Mouse (Mus musculus): Measurements from ENCODE around the gene Pdzd2. TPM values are rescaled to one million over a fixed set of nuclear protein-coding genes. Genes with fewer than 3 reads are reported as not detected.

Gene Pdzd2
- total RNA-seq, 2 experiments from 2014 or later: 63.9 to 67.7 TPM

DNA sequence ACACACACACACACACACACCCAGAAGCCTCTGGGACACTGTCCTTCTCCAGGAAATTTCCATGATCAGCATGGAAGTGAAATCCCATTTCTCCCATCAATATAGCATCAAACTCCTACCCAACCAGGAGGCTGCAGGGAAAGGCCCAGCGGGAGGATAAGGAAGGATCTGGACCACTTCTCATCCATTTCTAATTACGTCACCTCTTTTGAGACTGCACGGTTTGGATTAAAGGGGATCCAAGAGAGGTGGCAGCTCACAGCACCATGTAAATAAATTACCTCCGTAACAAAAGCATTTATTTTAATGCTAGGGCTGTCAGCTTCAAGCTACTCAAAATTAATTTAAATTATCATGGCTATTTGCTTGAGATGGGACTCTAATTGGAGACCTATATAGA is 146.6 kb downstream of the Pdzd2 start:
- TF ChIP-seq CTCF (conservative IDR thresholded peaks at IDR 0.05): no peak
- Histone ChIP-seq H3K4me3 (no peak overlapping the region), H3K27ac (no peak overlapping the region)
- DNase-seq (ENCODE audit: low spot score in 2 of 2): no peak

GRCm38 (mm10) chr15:12592628-12593027 is 147.1 kb downstream of the Pdzd2 start:
- TF ChIP-seq CTCF (conservative IDR thresholded peaks at IDR 0.05): no peak
- no peak for DNase-seq (ENCODE audit: low spot score in 2 of 2)
- no peak overlapping the region for H3K4me3 ChIP-seq
- no peak overlapping the region for H3K27ac ChIP-seq

DNA sequence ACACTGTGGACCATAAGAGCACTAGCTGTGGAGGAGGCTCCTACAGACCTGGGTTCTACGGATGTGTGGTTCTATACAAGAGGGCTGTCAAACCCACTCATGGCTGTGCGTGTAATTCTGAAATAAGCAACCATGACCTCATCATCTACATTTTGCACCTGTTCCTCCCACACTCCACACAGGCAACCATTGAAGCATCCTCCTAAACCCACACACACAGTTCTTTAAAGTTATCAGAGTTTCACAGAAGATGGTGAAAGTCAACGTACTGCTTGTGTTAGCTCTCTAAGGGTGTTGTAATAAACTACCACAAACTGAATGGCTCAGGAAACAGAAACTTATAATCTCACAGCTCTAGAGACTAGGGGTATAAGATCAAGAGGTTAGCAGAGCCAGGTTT is 151.1 kb downstream of the Pdzd2 start:
- no peak for TF ChIP-seq CTCF (conservative IDR thresholded peaks at IDR 0.05)

DNA sequence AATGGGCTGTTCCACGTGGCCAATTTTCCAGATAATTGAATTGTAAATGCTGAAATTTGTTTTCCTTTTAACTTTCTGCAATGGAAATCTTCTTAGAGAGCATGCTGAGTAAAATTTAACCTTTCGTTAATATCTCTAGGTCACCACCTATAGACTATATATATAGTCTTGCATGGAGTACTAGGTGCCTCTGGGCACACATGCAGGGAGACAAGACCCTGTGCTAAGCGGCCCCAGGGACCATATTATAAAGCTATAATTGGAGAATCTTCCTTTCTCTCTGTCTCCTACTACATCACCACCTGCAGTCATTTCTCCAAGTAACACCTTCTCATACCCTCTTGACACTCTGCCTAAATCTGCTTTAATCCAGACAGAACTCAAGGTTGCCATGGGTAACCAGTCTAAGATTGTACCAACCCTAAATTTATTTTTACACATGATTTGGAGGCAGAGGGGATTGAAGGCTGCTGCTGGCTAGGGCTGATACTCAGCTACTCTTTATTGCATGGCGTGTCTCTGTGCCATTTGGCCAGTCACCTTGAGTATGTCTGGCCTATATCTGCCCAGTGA is 152.8 kb downstream of the Pdzd2 start:
- Histone ChIP-seq H3K4me3 (no peak overlapping the region), H3K27ac (no peak overlapping the region)
- no peak for DNase-seq (ENCODE audit: low spot score in 2 of 2)
- TF ChIP-seq CTCF (conservative IDR thresholded peaks at IDR 0.05): no peak

More for the DNA sequence above, 151.1 kb downstream of the Pdzd2 start:
- DNase-seq (ENCODE audit: low spot score in 2 of 2): no peak
- H3K27ac ChIP-seq: no peak overlapping the region
- H3K4me3 ChIP-seq: no peak overlapping the region

- no peak overlapping the region for H3K4me3 ChIP-seq
- peak; percentile 91 for TF ChIP-seq CTCF (conservative IDR thresholded peaks at IDR 0.05)
- no peak overlapping the region for H3K27ac ChIP-seq
- DNase-seq (ENCODE audit: low spot score in 2 of 2): peak; percentile 63 to 72
These were observed 153.6 kb downstream of the Pdzd2 start for GRCm38 (mm10) chr15:12586154-12586553.

DNA sequence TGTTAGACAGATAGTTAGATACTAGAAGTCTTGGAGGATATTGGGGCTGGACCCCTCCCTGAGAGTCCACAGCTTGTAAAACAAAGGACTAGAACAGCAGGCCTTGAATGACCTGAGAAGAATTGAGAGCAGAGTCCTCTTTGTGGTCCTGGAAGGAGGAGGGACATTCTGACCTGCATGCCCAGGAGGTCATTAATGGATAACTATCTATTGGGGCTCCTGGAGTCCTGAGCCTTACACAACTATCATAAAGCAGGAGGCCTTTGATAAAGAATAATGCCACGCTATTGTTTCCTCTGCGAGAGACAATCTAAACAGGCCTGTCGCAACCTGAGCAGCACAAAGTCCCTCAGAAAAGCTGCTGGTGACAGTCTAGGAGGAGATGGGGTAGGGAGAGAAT is 156.7 kb downstream of the Pdzd2 start:
- H3K4me3 ChIP-seq: no peak overlapping the region
- no peak for TF ChIP-seq CTCF (conservative IDR thresholded peaks at IDR 0.05)
- no peak for DNase-seq (ENCODE audit: low spot score in 2 of 2)
- H3K27ac ChIP-seq: no peak overlapping the region

- Histone ChIP-seq H3K4me3 (no peak overlapping the region), H3K27ac (no peak overlapping the region)
- no peak for DNase-seq (ENCODE audit: low spot score in 2 of 2)
- TF ChIP-seq CTCF (conservative IDR thresholded peaks at IDR 0.05): no peak
These were observed 157.3 kb downstream of the Pdzd2 start for GRCm38 (mm10) chr15:12582471-12582870.

GRCm38 (mm10) chr15:12579196-12579595 is 160.5 kb downstream of the Pdzd2 start:
- H3K4me3 ChIP-seq: no peak overlapping the region
- TF ChIP-seq CTCF (conservative IDR thresholded peaks at IDR 0.05): no peak

DNA sequence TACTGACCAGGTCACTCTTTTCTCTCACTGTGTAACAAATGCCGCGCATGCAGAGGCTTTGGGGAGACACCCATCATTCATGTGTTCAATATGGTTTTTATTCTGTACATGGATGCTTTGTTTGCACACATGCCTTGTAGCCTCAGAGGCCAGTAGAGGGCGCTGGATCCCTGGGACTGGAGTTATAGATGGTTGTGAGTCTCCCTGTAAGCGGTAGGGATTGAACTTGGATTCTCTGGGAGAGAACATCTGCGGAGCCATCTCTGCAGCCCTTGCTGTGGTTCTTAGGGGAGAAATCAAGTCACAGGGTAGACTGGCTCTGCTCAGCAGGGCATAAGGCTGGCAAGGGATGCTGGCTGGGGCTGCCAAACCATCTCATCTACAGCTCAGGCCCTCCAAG is 161.4 kb downstream of the Pdzd2 start:
- peak; percentile 88 for TF ChIP-seq CTCF (conservative IDR thresholded peaks at IDR 0.05)
- DNase-seq (ENCODE audit: low spot score in 2 of 2): peak; percentile 60 to 72
- no peak overlapping the region for H3K27ac ChIP-seq
- no peak overlapping the region for H3K4me3 ChIP-seq

More at GRCm38 (mm10) chr15:12579196-12579595, 160.5 kb downstream of the Pdzd2 start:
- DNase-seq (ENCODE audit: low spot score in 2 of 2): no peak
- no peak overlapping the region for H3K27ac ChIP-seq

- H3K4me3 ChIP-seq: no peak overlapping the region
- no peak for TF ChIP-seq CTCF (conservative IDR thresholded peaks at IDR 0.05)
- no peak overlapping the region for H3K27ac ChIP-seq
- DNase-seq (ENCODE audit: low spot score in 2 of 2): no peak
These were observed 162.0 kb downstream of the Pdzd2 start for GRCm38 (mm10) chr15:12577715-12578114.

DNA sequence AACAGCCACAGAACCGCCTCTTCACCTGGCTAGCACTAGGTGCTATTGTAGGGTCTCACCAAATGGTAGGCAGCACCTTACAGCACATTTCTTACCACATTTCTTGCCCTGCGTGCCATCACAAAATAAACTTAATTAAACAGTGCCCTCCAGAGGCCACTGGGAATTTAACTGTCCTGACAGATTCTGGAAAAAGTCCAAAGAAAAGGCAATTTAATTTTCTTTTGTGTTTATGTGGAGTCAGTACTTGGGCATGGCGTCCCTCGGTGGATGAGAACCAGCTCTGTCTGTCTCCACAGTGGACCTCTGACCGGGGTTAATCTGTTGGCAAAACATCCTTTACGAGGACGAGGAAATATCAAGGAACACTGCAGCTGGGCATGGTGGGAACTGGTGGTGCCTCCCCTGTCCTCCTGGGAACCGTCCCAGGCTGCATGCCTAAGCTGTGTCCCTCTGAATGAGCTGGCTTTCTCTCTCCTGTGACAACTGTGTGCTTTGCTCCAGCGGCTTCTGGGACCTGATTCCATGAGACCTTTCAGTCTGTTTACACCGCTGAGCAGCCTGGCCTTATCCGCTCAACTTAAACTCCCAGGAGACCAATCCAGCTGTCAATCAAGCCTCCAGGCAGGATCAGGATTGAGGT is 162.5 kb downstream of the Pdzd2 start:
- no peak overlapping the region for H3K27ac ChIP-seq
- peak; percentile 41 to 57 for DNase-seq (ENCODE audit: low spot score in 2 of 2)
- peak overlapping the region; percentile 38 for H3K4me3 ChIP-seq
- peak; percentile 83 for TF ChIP-seq CTCF (conservative IDR thresholded peaks at IDR 0.05)

DNA sequence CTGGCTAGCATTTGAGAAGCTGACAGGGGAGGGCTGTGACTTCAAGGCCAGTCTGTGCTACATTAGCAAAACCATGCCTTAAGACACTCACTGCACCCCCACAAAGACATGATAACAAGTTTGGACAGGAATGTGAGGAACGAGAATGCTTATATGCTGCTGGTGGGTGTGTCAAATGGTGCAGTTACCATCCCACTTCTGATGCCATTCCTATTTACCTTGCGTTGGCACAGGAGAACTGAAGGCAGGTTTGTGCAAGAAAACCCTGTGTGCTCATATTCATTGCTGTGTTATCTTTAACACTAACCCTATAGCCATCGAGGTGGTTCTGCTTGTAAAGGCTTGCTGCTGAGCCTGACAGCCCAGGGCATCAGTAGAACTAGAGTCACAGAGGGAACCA is 166.1 kb downstream of the Pdzd2 start:
- Histone ChIP-seq H3K4me3 (no peak overlapping the region), H3K27ac (no peak overlapping the region)
- DNase-seq (ENCODE audit: low spot score in 2 of 2): no peak
- TF ChIP-seq CTCF (conservative IDR thresholded peaks at IDR 0.05): no peak

GRCm38 (mm10) chr15:12571168-12571567 is 168.6 kb downstream of the Pdzd2 start:
- no peak for DNase-seq (ENCODE audit: low spot score in 2 of 2)
- H3K4me3 ChIP-seq: no peak overlapping the region
- no peak overlapping the region for H3K27ac ChIP-seq
- no peak for TF ChIP-seq CTCF (conservative IDR thresholded peaks at IDR 0.05)

Data from layer of hippocampus, adult 2 months (tissue).